Comparison of ENCODE assay signal across 20 mouse cellular contexts in the genomic region with DNA sequence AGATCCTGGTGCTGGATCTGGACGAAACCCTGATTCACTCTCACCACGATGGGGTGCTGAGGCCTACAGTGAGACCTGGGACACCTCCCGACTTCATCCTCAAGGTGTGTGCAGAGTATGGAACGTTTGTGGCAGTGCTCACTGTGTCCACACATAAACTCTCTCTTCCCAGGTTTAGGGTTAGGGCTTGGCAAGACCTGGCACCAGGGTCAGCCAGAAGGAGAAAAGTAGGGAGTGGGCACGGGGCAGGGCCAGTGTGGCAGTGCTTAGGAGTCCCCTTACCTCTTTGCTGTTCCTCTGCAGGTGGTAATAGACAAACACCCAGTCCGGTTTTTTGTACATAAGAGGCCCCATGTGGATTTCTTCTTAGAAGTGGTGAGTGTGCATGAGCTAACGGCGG. TPM values are rescaled to one million over a fixed set of nuclear protein-coding genes. Genes with fewer than 3 reads are reported as not detected.
DNase-seq lines count a peak whose midpoint lies in the region; ATAC-seq lines count a peak whose summit lies in the region.
"Had no signal": no experiment of that assay in that cellular context is flagged by ENCODE, and none has a peak within 500 bp of the region (broad histone marks: within the 10 kb centered on the region; RNA-seq: fewer than 3 reads in every experiment).

No protein-coding gene starts in this region.

- peaks cover 50% of the 10 kb centered on the region for H3K36me3 ChIP-seq in hindbrain, embryonic 12.5 days
- peaks cover 48% of the 10 kb centered on the region for H3K36me3 ChIP-seq in hindbrain, embryonic 13.5 days
- peaks cover 67% of the 10 kb centered on the region for H3K36me3 ChIP-seq in embryonic facial prominence, embryonic 10.5 days (replicated peaks)
- peaks cover 60% of the 10 kb centered on the region for H3K36me3 ChIP-seq in limb, embryonic 13.5 days

- H3K27ac ChIP-seq in hindbrain, embryonic 12.5 days: no peak overlapping the region
- no peak overlapping the region for H3K27ac ChIP-seq in hindbrain, embryonic 13.5 days
- H3K27ac ChIP-seq in embryonic facial prominence, embryonic 10.5 days (replicated peaks): no peak overlapping the region
- H3K27ac ChIP-seq in limb, embryonic 13.5 days: no peak overlapping the region
- H3K27ac ChIP-seq: embryonic facial prominence, embryonic 13.5 days; forebrain, embryonic 12.5 days; heart, embryonic 13.5 days; hindbrain, embryonic 14.5 days; intestine, embryonic 15.5 days had no signal

- peaks cover 24% of the 10 kb centered on the region for H3K4me1 ChIP-seq in hindbrain, embryonic 12.5 days
- H3K4me1 ChIP-seq in hindbrain, embryonic 13.5 days (replicated peaks): peaks cover 27% of the 10 kb centered on the region
- peaks cover 25% of the 10 kb centered on the region for H3K4me1 ChIP-seq in embryonic facial prominence, embryonic 10.5 days
- peaks cover 22% of the 10 kb centered on the region for H3K4me1 ChIP-seq in limb, embryonic 13.5 days

- H3K4me3 ChIP-seq in hindbrain, embryonic 12.5 days: no peak overlapping the region
- H3K4me3 ChIP-seq in hindbrain, embryonic 13.5 days: no peak overlapping the region
- H3K4me3 ChIP-seq in embryonic facial prominence, embryonic 10.5 days: peak overlapping the region; percentile 27
- H3K4me3 ChIP-seq in limb, embryonic 13.5 days: no peak overlapping the region
- H3K4me3 ChIP-seq: embryonic facial prominence, embryonic 13.5 days; forebrain, embryonic 12.5 days; heart, embryonic 13.5 days; intestine, embryonic 15.5 days had no signal

- peak; percentile 42 for DNase-seq in cerebellum, adult 9-10 months
- DNase-seq in cerebellum, postnatal 36 days: no peak
- DNase-seq in embryonic facial prominence, embryonic 10.5 days (ENCODE audit: low spot score): no peak
- DNase-seq in spleen, adult 18-20 months: no peak
- DNase-seq: adrenal gland, postnatal 36 days; cerebellum, adult 2 months; forebrain, postnatal 0 days; gastrocnemius, postnatal 36 days; heart, postnatal 4 days had no signal

- H3K27me3 ChIP-seq in hindbrain, embryonic 12.5 days: no peaks in the 10 kb centered on the region
- no peaks in the 10 kb centered on the region for H3K27me3 ChIP-seq in hindbrain, embryonic 13.5 days
- no peaks in the 10 kb centered on the region for H3K27me3 ChIP-seq in embryonic facial prominence, embryonic 10.5 days (replicated peaks; ENCODE audit: low read depth, poor library complexity, severe bottlenecking)
- no peaks in the 10 kb centered on the region for H3K27me3 ChIP-seq in limb, embryonic 13.5 days
- H3K27me3 ChIP-seq: CH12.LX; embryonic facial prominence, embryonic 13.5 days; forebrain, embryonic 12.5 days; heart, embryonic 13.5 days; intestine, embryonic 15.5 days; Patski had no signal

- no peak overlapping the region for H3K9ac ChIP-seq in hindbrain, embryonic 12.5 days
- H3K9ac ChIP-seq in hindbrain, embryonic 13.5 days: no peak overlapping the region
- H3K9ac ChIP-seq in limb, embryonic 13.5 days: 0 out of 2 replicates have a peak overlapping the region, but pooled peaks have one; percentile 4
- H3K9ac ChIP-seq: forebrain, embryonic 12.5 days; forebrain, postnatal 0 days; hindbrain, embryonic 14.5 days; intestine, embryonic 15.5 days had no signal

- ATAC-seq in hindbrain, embryonic 12.5 days (ENCODE audit: low FRiP score): no peak
- no peak for ATAC-seq in hindbrain, embryonic 13.5 days (ENCODE audit: low FRiP score)
- ATAC-seq in limb, embryonic 13.5 days (ENCODE audit: low FRiP score, low read depth): no peak
- ATAC-seq: activated CD4-positive, CD25-positive, alpha-beta regulatory T cell, adult 4 months; forebrain, postnatal 0 days; intestine, embryonic 15.5 days; Patski had no signal

- H3K9me3 ChIP-seq in hindbrain, embryonic 12.5 days (replicated peaks): no peaks in the 10 kb centered on the region
- no peaks in the 10 kb centered on the region for H3K9me3 ChIP-seq in hindbrain, embryonic 13.5 days
- H3K9me3 ChIP-seq in embryonic facial prominence, embryonic 10.5 days: no peaks in the 10 kb centered on the region
- no peaks in the 10 kb centered on the region for H3K9me3 ChIP-seq in limb, embryonic 13.5 days
- H3K9me3 ChIP-seq: embryonic facial prominence, embryonic 13.5 days; forebrain, embryonic 12.5 days; heart, embryonic 13.5 days; intestine, embryonic 15.5 days had no signal

- 0 out of 2 replicates have a peak overlapping the region, but pooled peaks have one; percentile 4 for H3K4me2 ChIP-seq in hindbrain, embryonic 12.5 days (replicated peaks)
- H3K4me2 ChIP-seq in hindbrain, embryonic 13.5 days: no peak overlapping the region
- no peak overlapping the region for H3K4me2 ChIP-seq in limb, embryonic 13.5 days (replicated peaks)
- H3K4me2 ChIP-seq: embryonic facial prominence, embryonic 13.5 days; hindbrain, embryonic 14.5 days; intestine, embryonic 15.5 days had no signal

- WGBS in hindbrain, embryonic 12.5 days: 93% methylated on average over 8 of the region's 8 CpGs
- 94% methylated on average over 8 of the region's 8 CpGs for WGBS in hindbrain, embryonic 13.5 days
- 93% methylated on average over 8 of the region's 8 CpGs for WGBS in embryonic facial prominence, embryonic 10.5 days
- WGBS in limb, embryonic 13.5 days: 89% methylated on average over 8 of the region's 8 CpGs

RNA-seq across cellular contexts. Expression of a gene that starts 2.1 kb away (rescaled TPM):
- 123 and 127 TPM in 2 replicates for polyA plus RNA-seq in hindbrain, embryonic 12.5 days (2016; fragmentation: Nextera tagmentation; extraction: Ambion mirVana)
- polyA plus RNA-seq in hindbrain, embryonic 13.5 days (2015; fragmentation: Nextera tagmentation; extraction: Ambion mirVana): 149 and 154 TPM in 2 replicates
- polyA plus RNA-seq in embryonic facial prominence, embryonic 10.5 days (2016; fragmentation: Nextera tagmentation; extraction: Ambion mirVana): 157 and 161 TPM in 2 replicates
- 126 and 134 TPM in 2 replicates for polyA plus RNA-seq in limb, embryonic 13.5 days (2015; fragmentation: Nextera tagmentation; extraction: Ambion mirVana)

RNA-seq across cellular contexts. Expression of a gene that starts 3.5 kb away (rescaled TPM):
- polyA plus RNA-seq in hindbrain, embryonic 12.5 days (2016; fragmentation: Nextera tagmentation; extraction: Ambion mirVana): 22.4 and 26.1 TPM in 2 replicates
- polyA plus RNA-seq in hindbrain, embryonic 13.5 days (2015; fragmentation: Nextera tagmentation; extraction: Ambion mirVana): 22.4 and 22.7 TPM in 2 replicates
- 23.9 and 25.3 TPM in 2 replicates for polyA plus RNA-seq in embryonic facial prominence, embryonic 10.5 days (2016; fragmentation: Nextera tagmentation; extraction: Ambion mirVana)
- polyA plus RNA-seq in limb, embryonic 13.5 days (2015; fragmentation: Nextera tagmentation; extraction: Ambion mirVana): 30.8 and 31.2 TPM in 2 replicates

RNA-seq across cellular contexts. Expression of a gene that starts 6.5 kb away (rescaled TPM):
- polyA plus RNA-seq in hindbrain, embryonic 12.5 days (2016; fragmentation: Nextera tagmentation; extraction: Ambion mirVana): 598 and 607 TPM in 2 replicates
- 670 and 709 TPM in 2 replicates for polyA plus RNA-seq in hindbrain, embryonic 13.5 days (2015; fragmentation: Nextera tagmentation; extraction: Ambion mirVana)
- polyA plus RNA-seq in embryonic facial prominence, embryonic 10.5 days (2016; fragmentation: Nextera tagmentation; extraction: Ambion mirVana): 317 and 331 TPM in 2 replicates
- polyA plus RNA-seq in limb, embryonic 13.5 days (2015; fragmentation: Nextera tagmentation; extraction: Ambion mirVana): 499 and 506 TPM in 2 replicates

RNA-seq across cellular contexts. Expression of a gene that starts 11.1 kb away (rescaled TPM):
- 87.8 and 96.2 TPM in 2 replicates for polyA plus RNA-seq in hindbrain, embryonic 12.5 days (2016; fragmentation: Nextera tagmentation; extraction: Ambion mirVana)
- 72.9 and 74.8 TPM in 2 replicates for polyA plus RNA-seq in hindbrain, embryonic 13.5 days (2015; fragmentation: Nextera tagmentation; extraction: Ambion mirVana)
- polyA plus RNA-seq in embryonic facial prominence, embryonic 10.5 days (2016; fragmentation: Nextera tagmentation; extraction: Ambion mirVana): 96.5 and 98.3 TPM in 2 replicates
- polyA plus RNA-seq in limb, embryonic 13.5 days (2015; fragmentation: Nextera tagmentation; extraction: Ambion mirVana): 95.9 and 101 TPM in 2 replicates

RNA-seq across cellular contexts. Expression of a gene that starts 16.0 kb away (rescaled TPM):
- 45.9 and 46.4 TPM in 2 replicates for polyA plus RNA-seq in hindbrain, embryonic 12.5 days (2016; fragmentation: Nextera tagmentation; extraction: Ambion mirVana)
- 26.8 and 28.6 TPM in 2 replicates for polyA plus RNA-seq in hindbrain, embryonic 13.5 days (2015; fragmentation: Nextera tagmentation; extraction: Ambion mirVana)
- 59.0 and 59.8 TPM in 2 replicates for polyA plus RNA-seq in embryonic facial prominence, embryonic 10.5 days (2016; fragmentation: Nextera tagmentation; extraction: Ambion mirVana)
- 54.3 and 59.8 TPM in 2 replicates for polyA plus RNA-seq in limb, embryonic 13.5 days (2015; fragmentation: Nextera tagmentation; extraction: Ambion mirVana)
